Mouse (Mus musculus): Measurements from ENCODE around the gene Selenof. TPM values are rescaled to one million over a fixed set of nuclear protein-coding genes. Genes with fewer than 3 reads are reported as not detected.

Selenof gene
- polyA plus RNA-seq, 1 experiment from 2014 or later: 622 TPM

DNA sequence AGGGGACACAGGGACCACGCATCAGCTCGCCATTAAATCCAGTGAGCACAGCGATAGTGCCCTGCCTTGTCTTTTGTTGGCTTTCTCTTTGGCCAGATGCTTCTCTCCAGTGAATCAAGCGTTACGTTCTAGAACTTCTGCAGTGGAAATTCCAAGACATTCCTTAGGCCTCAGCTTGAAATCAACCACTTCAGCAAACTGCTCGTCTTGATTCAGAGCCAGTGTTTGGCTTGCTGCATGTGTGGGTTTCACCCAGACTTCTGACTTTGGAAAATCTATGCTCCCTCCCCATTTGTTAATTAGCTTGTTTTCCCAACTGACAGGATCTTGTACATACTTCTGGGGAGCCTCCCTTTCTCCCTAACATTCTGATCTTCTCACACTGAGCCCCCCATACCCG lies 16.6 kb downstream of the Selenof start:
- Histone ChIP-seq H3K9ac (ENCODE audit: low read length) (no peak overlapping the region), H3K4me3 (replicated peaks; ENCODE audit: low read length) (no peak overlapping the region), H3K27me3 (ENCODE audit: control insufficient read depth, insufficient read depth, low read length) (no peaks in the 10 kb centered on the region), H3K36me3 (ENCODE audit: control insufficient read depth, insufficient read depth, low read length) (0 out of 2 replicates have a peak, but pooled peaks cover 3% of the 10 kb centered on the region), H3K27ac (ENCODE audit: low read length) (peak overlapping the region; percentile 30; the same call in 1 of the 2 replicates), H3K4me1 (ENCODE audit: control insufficient read depth, insufficient read depth, low read length) (peaks cover 18% of the 10 kb centered on the region), H3K9me3 (replicated peaks; ENCODE audit: control insufficient read depth, low read length) (no peaks in the 10 kb centered on the region), H3K4me2 (ENCODE audit: low read depth, low read length) (no peak overlapping the region)
- no peak for ATAC-seq (ENCODE audit: insufficient read depth, low FRiP score)
- WGBS: 66% methylated on average over 7 of the region's 7 CpGs

DNA sequence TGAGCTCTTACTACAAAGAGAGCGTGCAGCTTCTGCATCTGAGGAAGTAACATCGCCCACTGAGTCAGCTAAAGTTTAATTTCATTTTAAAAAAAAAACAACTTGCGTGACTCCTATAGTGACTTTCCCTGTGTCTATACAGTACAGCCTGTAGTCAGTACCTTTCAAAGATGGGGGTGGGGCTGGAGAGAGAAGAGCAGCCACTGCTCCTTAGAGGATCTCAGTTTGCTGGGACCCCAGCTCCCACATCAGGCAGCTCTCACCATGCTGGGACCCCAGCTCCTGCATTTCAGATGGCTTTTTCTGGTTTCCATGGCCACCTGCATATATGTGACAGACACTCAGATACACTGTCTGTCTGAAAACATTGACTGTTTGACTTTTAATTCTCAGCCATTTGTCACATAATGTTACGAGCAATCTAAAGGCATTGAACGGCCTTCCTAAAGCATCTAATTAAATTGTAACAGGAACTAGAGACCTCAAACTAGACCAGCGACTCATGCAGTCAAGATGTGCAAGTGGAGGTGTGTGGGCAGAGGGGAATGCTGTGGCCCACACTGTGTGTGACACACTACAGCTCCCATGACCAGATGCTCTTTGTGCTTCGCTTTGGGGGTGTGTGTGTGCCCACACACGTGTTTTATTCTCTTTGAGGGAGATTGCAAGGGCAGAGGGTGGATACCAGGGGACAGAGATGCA lies 19.2 kb downstream of the Selenof start:
- no peak overlapping the region for H3K4me3 ChIP-seq (replicated peaks; ENCODE audit: low read length)
- no peaks in the 10 kb centered on the region for H3K9me3 ChIP-seq (replicated peaks; ENCODE audit: control insufficient read depth, low read length)
- 92% methylated on average over 8 of the region's 8 CpGs for WGBS
- H3K36me3 ChIP-seq (ENCODE audit: control insufficient read depth, insufficient read depth, low read length): 0 out of 2 replicates have a peak, but pooled peaks cover 7% of the 10 kb centered on the region
- no peak overlapping the region for H3K9ac ChIP-seq (ENCODE audit: low read length)
- H3K27me3 ChIP-seq (ENCODE audit: control insufficient read depth, insufficient read depth, low read length): no peaks in the 10 kb centered on the region
- H3K27ac ChIP-seq (ENCODE audit: low read length): no peak overlapping the region
- peaks cover 11% of the 10 kb centered on the region; the same call in 1 of the 2 replicates for H3K4me1 ChIP-seq (ENCODE audit: control insufficient read depth, insufficient read depth, low read length)
- ATAC-seq (ENCODE audit: insufficient read depth, low FRiP score): no peak
- H3K4me2 ChIP-seq (ENCODE audit: low read depth, low read length): no peak overlapping the region

DNA sequence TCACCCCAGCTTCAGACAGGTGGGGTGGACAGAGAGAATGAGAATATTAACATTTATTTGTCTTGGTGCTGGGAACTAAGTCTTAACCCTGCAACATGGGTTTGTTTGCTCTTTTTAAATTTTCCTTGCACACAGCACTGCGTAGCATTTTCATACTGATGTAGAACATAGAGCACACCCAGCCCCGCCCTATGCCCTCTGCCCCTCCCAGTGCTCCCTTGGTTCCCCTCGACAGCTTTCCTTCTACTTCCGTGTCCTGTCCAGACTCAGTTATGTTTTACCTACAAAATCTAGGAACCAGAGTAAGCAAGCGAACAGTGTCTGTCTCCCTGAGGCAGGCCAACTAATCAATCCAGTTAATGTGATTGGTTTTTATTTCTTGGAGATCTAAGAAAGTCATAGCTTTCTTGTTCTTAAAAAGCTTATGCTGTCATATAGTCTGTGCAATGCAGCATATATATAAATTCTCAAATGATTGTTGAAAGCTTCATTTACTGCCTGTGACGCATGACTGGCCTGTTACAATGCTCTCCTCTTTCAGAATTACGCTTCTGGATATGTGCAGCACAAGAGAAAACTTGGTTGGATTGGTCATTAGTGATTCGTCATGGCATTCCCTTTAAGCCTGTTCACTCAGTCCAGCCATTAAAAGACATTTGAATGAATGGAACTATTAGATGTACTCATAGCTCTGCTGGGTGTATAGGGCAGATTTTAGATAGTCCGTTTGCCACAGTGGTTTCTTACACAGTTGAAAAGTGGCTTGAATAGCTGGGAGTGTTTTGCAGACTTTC lies 23.1 kb downstream of the Selenof start:
- Histone ChIP-seq H3K27ac (ENCODE audit: low read length) (no peak overlapping the region), H3K4me1 (ENCODE audit: control insufficient read depth, insufficient read depth, low read length) (0 out of 2 replicates have a peak, but pooled peaks cover 4% of the 10 kb centered on the region), H3K4me3 (replicated peaks; ENCODE audit: low read length) (no peak overlapping the region), H3K36me3 (ENCODE audit: control insufficient read depth, insufficient read depth, low read length) (peaks cover 15% of the 10 kb centered on the region; the same call in 1 of the 2 replicates), H3K27me3 (ENCODE audit: control insufficient read depth, insufficient read depth, low read length) (no peaks in the 10 kb centered on the region), H3K9ac (ENCODE audit: low read length) (no peak overlapping the region), H3K9me3 (replicated peaks; ENCODE audit: control insufficient read depth, low read length) (no peaks in the 10 kb centered on the region), H3K4me2 (ENCODE audit: low read depth, low read length) (no peak overlapping the region)
- 79% methylated on average over 9 of the region's 9 CpGs for WGBS
- ATAC-seq (ENCODE audit: insufficient read depth, low FRiP score): no peak

DNA sequence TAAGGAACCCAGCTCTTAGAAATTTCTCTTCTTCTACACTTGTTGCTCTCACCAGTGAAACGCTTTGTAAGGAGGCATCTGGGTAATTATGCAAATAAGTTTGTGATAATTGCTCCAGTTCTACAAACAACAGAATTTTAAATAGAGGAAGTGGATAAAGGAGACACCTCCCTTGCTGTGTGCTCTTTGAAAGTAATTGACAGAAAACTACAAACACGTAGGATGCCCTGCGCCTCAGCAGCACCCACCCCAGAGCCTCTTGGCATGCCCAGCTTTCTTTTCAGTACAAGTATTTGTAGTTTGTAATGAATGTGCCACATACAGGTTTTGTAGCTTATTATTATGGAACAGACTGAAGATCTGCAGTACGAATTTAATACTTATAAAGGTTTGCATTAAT lies 27.0 kb downstream of the Selenof start:
- H3K27me3 ChIP-seq (ENCODE audit: control insufficient read depth, insufficient read depth, low read length): no peaks in the 10 kb centered on the region
- H3K36me3 ChIP-seq (ENCODE audit: control insufficient read depth, insufficient read depth, low read length): peaks cover 16% of the 10 kb centered on the region; the same call in 1 of the 2 replicates
- no peak overlapping the region for H3K4me3 ChIP-seq (replicated peaks; ENCODE audit: low read length)
- H3K4me2 ChIP-seq (ENCODE audit: low read depth, low read length): no peak overlapping the region
- no peak overlapping the region for H3K27ac ChIP-seq (ENCODE audit: low read length)
- 84% methylated on average over 4 of the region's 4 CpGs for WGBS
- no peaks in the 10 kb centered on the region for H3K9me3 ChIP-seq (replicated peaks; ENCODE audit: control insufficient read depth, low read length)
- no peak overlapping the region for H3K9ac ChIP-seq (ENCODE audit: low read length)
- 0 out of 2 replicates have a peak, but pooled peaks cover 4% of the 10 kb centered on the region for H3K4me1 ChIP-seq (ENCODE audit: control insufficient read depth, insufficient read depth, low read length)
- no peak for ATAC-seq (ENCODE audit: insufficient read depth, low FRiP score)

DNA sequence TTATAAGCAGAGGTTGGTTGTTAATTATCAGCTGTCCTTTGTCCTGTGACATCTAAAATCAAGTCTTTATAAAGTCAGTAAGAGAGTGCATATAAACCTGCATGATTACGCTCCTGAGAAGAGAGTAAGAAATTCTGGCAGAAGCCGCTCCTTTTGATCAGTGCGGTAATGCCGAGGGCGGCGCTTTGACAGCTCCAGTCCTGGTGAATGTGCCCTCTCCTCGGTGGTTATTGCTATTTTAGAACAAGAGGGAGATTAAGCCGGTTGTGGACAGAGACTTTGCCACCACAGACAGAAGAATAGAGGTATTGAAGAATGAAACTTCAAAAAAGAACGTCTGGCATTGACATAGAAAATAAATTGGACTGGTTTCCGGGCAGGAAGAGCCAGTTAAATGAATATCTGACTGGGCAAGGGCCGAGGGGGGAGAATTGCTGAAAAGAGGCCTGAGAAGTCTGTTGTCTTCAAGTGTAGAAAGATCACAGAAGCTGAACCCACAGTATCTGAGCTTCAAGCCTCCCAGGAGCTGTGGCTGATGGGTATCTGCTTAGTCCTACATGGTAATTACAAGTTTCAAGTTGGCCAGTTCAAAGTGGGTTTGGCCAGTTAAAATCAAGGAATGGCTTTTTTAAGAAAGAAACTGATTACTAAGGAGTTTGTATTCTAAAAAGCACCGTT lies 27.8 kb downstream of the Selenof start:
- no peak for ATAC-seq (ENCODE audit: insufficient read depth, low FRiP score)
- WGBS: 68% methylated on average over 12 of the region's 12 CpGs
- H3K27ac ChIP-seq (ENCODE audit: low read length): no peak overlapping the region
- no peaks in the 10 kb centered on the region for H3K27me3 ChIP-seq (ENCODE audit: control insufficient read depth, insufficient read depth, low read length)
- H3K9me3 ChIP-seq (replicated peaks; ENCODE audit: control insufficient read depth, low read length): no peaks in the 10 kb centered on the region
- no peak overlapping the region for H3K9ac ChIP-seq (ENCODE audit: low read length)
- H3K4me3 ChIP-seq (replicated peaks; ENCODE audit: low read length): no peak overlapping the region
- no peak overlapping the region for H3K4me2 ChIP-seq (ENCODE audit: low read depth, low read length)
- H3K4me1 ChIP-seq (ENCODE audit: control insufficient read depth, insufficient read depth, low read length): 0 out of 2 replicates have a peak, but pooled peaks cover 2% of the 10 kb centered on the region
- peaks cover 16% of the 10 kb centered on the region; the same call in 1 of the 2 replicates for H3K36me3 ChIP-seq (ENCODE audit: control insufficient read depth, insufficient read depth, low read length)

DNA sequence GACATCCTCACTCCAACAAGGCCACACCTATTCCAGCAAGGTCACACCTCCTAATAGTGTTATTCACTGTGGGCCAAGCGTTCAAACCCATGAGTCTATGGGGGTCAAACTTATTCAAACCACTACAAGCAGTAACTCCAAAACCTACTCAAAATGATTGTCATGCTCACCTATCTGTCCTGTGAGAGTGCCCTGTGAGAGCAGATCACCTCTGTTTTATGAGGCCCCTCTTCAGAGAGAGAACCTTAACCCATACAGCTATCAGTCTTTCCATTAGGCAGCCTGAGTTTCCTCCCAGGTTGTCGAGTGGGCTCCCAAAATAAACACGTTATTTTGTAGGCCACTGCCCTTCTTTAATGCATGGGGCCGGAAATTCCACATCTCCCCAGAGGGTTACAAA lies 32.3 kb downstream of the Selenof start:
- H3K4me3 ChIP-seq (replicated peaks; ENCODE audit: low read length): no peak overlapping the region
- ATAC-seq (ENCODE audit: insufficient read depth, low FRiP score): no peak
- WGBS: 54% methylated on average over 4 of the region's 4 CpGs
- no peaks in the 10 kb centered on the region for H3K9me3 ChIP-seq (replicated peaks; ENCODE audit: control insufficient read depth, low read length)
- H3K27me3 ChIP-seq (ENCODE audit: control insufficient read depth, insufficient read depth, low read length): no peaks in the 10 kb centered on the region
- H3K9ac ChIP-seq (ENCODE audit: low read length): no peak overlapping the region
- H3K4me1 ChIP-seq (ENCODE audit: control insufficient read depth, insufficient read depth, low read length): no peaks in the 10 kb centered on the region
- no peak overlapping the region for H3K4me2 ChIP-seq (ENCODE audit: low read depth, low read length)
- H3K36me3 ChIP-seq (ENCODE audit: control insufficient read depth, insufficient read depth, low read length): peaks cover 13% of the 10 kb centered on the region; the same call in 1 of the 2 replicates
- no peak overlapping the region for H3K27ac ChIP-seq (ENCODE audit: low read length)

DNA sequence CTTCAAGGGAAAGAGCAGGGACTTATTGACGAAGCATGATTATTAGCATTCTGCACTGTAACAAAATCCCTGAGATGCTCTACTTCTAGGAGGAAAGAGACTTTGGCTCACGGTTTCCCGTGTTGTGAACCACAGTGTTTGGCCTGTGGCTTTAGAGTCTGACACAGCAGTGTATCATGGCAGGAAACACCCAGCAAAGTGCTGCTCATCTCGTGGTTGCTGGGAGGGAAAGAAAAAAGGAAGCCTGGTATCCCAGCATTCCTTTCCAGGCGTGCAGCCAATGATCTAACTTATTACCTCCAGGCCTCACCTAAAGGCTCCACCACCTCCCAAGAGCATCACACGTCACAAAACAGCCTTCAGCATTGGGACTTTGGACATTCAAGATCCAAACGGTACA lies 32.7 kb downstream of the Selenof start:
- peaks cover 11% of the 10 kb centered on the region; the same call in 1 of the 2 replicates for H3K36me3 ChIP-seq (ENCODE audit: control insufficient read depth, insufficient read depth, low read length)
- no peak overlapping the region for H3K27ac ChIP-seq (ENCODE audit: low read length)
- H3K4me3 ChIP-seq (replicated peaks; ENCODE audit: low read length): no peak overlapping the region
- no peaks in the 10 kb centered on the region for H3K27me3 ChIP-seq (ENCODE audit: control insufficient read depth, insufficient read depth, low read length)
- ATAC-seq (ENCODE audit: insufficient read depth, low FRiP score): no peak
- no peak overlapping the region for H3K4me2 ChIP-seq (ENCODE audit: low read depth, low read length)
- H3K4me1 ChIP-seq (ENCODE audit: control insufficient read depth, insufficient read depth, low read length): no peaks in the 10 kb centered on the region
- WGBS: 68% methylated on average over 7 of the region's 7 CpGs
- no peaks in the 10 kb centered on the region for H3K9me3 ChIP-seq (replicated peaks; ENCODE audit: control insufficient read depth, low read length)
- no peak overlapping the region for H3K9ac ChIP-seq (ENCODE audit: low read length)

DNA sequence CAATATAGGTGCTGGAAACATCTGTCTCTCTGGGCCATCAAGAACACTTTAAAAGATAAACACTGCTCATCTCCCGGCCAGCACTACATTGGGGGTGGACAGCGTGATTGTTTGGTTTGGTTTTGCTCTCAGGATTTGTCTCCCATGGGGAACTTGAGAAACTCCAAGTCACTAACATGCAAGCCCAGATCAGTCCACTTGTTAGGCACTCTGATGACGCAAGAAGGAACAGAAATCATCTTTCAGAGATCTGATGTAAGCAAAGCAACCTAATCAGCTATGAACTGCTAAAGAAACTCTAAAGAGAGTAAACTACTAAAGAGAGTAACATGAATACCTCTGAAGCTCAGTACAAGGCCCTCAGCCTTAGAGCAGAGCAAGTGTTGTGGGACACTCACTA lies 33.5 kb downstream of the Selenof start:
- Histone ChIP-seq H3K27ac (ENCODE audit: low read length) (no peak overlapping the region), H3K4me3 (replicated peaks; ENCODE audit: low read length) (no peak overlapping the region), H3K27me3 (ENCODE audit: control insufficient read depth, insufficient read depth, low read length) (no peaks in the 10 kb centered on the region), H3K9ac (ENCODE audit: low read length) (no peak overlapping the region), H3K4me1 (ENCODE audit: control insufficient read depth, insufficient read depth, low read length) (no peaks in the 10 kb centered on the region), H3K36me3 (ENCODE audit: control insufficient read depth, insufficient read depth, low read length) (peaks cover 7% of the 10 kb centered on the region; the same call in 1 of the 2 replicates), H3K9me3 (replicated peaks; ENCODE audit: control insufficient read depth, low read length) (no peaks in the 10 kb centered on the region), H3K4me2 (ENCODE audit: low read depth, low read length) (no peak overlapping the region)
- ATAC-seq (ENCODE audit: insufficient read depth, low FRiP score): no peak
- WGBS: 67% methylated on average over 3 of the region's 3 CpGs
